Mouse (Mus musculus) layer of hippocampus, postnatal 10 days (tissue): ENCODE data around the gene Morn3. TPM values are rescaled to one million over a fixed set of nuclear protein-coding genes. Genes with fewer than 3 reads are reported as not detected.

Experiments
- DNase-seq, 2 experiments: peaks; one replicate each; pipeline ENCODE4 v3.0.0; 2021; ENCODE audit warnings: low spot score in 2 of 2
- total RNA-seq, 2 experiments: library from RNA; stranded (reverse); gene quantifications; 2 replicates each; pipeline ENCODE4 v1.2.3; 2021

The Morn3 gene
- total RNA-seq, 2 experiments from 2014 or later: 0.51 to 0.85 TPM

DNA sequence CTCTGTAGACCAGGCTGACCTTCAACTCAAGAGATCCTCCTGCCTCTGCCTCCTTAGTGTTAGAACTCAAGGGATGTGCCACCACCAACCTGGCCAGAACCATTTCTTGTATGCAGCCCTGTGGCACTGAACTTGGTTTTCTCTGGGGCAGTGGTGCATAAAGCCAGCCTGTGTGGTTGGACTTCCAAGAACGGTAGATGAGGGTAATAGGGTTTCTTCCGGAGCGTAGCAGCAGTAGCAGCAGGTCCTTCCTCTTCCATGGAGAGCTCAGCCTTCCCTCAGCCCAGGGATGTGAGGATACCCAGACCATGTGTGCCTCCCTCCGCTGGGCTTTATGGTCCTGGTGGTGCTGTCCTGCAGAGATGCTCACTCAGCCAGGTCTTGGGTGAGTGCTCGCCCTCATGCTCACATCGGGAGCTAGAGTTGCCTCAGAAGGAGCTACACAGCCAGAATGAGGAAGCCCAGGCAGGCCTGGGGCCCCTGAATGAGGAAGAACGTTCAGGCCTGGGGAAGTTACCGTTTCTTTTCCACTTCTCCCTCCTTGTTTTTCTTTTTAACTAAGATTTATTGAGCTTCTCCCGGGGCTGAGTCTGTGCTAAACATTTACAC, 21.7 kb downstream of the Morn3 start:
- no peak for DNase-seq

GRCm38 (mm10) chr5:123024312-123024711, 22.5 kb downstream of the Morn3 start:
- no peak for DNase-seq

DNA sequence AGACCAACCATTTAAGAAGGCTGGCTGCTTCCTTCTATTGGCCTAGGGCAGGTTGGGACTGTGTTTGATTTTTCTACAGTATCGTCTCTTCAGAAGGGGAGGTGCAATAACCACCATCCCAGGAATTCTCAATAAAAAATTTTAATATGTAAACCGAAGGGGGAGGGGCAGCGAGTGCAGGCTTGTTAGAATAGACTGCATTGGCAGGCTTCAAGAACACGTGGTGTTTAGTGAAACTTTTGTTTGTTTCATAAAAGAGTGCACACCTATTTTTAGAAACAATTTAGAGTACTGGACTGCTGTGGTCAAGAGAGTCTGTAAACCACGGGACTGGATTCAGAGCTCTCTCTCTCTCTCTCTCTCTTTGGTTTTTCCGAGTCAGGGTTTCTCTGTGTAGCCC, 23.8 kb downstream of the Morn3 start:
- DNase-seq: no peak

- DNase-seq: no peak
Measured at GRCm38 (mm10) chr5:123021438-123021837, 25.4 kb downstream of the Morn3 start.

GRCm38 (mm10) chr5:123020426-123020825, 26.4 kb downstream of the Morn3 start:
- DNase-seq: no peak

DNA sequence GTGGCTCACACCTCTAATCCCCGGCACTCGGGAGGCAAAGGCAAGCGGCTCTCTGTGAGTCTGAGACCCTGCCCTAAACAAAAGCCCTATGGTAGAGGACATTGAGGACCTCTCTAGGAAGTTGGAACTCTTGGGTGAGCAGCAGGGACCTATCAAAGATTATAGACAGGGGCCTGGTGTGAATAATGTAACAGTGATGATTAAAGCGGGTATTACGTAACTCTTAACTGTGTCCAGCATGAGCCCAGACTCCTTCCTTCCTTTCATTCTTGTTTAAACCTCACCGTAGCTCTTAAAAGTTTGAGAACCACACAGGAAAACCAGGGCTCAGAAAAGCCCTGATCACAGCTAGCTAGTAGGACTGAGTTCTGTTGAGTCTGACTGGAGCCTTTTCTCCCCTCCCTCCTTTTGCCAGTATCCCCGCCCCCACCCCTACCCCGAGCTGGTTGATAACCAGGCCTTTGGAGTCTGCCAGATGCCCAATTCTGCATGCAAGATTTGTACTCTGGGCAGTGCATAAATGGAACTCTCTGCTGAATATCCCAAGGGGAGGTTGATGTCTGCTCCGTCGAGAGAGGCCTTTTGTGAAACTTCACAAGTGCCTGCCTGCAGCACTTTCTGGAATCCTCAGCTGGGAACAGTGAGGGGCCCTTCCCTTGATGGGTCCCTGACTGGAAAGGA, 27.3 kb downstream of the Morn3 start:
- DNase-seq: no peak

GRCm38 (mm10) chr5:123017504-123017903, 29.3 kb downstream of the Morn3 start:
- no peak for DNase-seq

DNA sequence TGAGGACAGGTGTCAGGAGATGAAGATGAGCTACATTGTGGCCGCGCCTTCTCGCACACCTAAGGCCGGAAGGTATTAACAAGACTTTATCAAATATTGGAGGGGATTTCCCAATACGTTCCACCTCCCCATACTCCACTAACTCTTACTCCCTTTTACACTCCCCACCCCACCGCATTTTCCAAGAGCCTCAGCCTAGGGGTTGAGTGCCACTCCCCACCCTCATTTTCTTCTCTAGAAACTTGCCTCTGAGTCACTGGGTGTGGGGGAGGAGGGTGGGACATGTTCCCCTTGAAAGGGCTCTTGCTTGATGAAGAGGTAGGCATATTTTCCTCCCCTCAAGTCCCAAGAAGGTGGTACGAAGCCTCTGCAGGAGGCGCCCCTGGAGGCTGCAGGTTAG, 30.9 kb downstream of the Morn3 start:
- DNase-seq: no peak

GRCm38 (mm10) chr5:123014753-123015701, 31.8 kb downstream of the Morn3 start, which contains the start of gene Orai1:
Orai1 (plus strand) TSS chr5:123015074.
- peak; percentile 95 to 98 for DNase-seq

GRCm38 (mm10) chr5:123013599-123014315, 33.1 kb downstream of the Morn3 start:
- DNase-seq: peak; percentile 72 to 83

DNA sequence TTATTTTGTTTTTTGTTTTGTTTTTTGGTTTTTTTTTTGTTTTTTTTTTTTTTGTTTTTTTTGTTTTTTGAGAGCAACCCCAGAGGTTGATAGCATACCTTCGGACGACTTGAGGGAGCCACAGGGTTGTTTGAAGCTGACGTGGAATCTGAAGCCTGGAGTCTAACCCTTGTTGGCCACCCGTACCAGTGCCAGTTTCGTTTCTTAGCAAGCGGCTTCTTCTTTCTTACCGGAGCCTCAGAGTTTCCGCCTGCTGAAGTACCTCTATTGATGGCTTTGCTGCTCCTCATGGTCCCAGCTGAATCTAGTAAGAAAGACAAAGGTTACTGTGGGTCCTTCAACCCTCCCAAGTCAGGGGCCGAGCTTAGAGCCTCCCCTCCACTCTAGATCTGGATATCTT, 35.1 kb downstream of the Morn3 start:
- DNase-seq: no peak

- DNase-seq: no peak
Measured at GRCm38 (mm10) chr5:123010806-123011205, 36.0 kb downstream of the Morn3 start.

GRCm38 (mm10) chr5:123009873-123010272, 36.9 kb downstream of the Morn3 start:
- peak in 1 of 2 experiments; percentile 39 for DNase-seq

- no peak for DNase-seq
Measured at GRCm38 (mm10) chr5:123008877-123009493, 37.8 kb downstream of the Morn3 start.

- peak in 1 of 2 experiments; percentile 51 for DNase-seq
Measured at GRCm38 (mm10) chr5:123005716-123006592, 40.9 kb downstream of the Morn3 start.

DNA sequence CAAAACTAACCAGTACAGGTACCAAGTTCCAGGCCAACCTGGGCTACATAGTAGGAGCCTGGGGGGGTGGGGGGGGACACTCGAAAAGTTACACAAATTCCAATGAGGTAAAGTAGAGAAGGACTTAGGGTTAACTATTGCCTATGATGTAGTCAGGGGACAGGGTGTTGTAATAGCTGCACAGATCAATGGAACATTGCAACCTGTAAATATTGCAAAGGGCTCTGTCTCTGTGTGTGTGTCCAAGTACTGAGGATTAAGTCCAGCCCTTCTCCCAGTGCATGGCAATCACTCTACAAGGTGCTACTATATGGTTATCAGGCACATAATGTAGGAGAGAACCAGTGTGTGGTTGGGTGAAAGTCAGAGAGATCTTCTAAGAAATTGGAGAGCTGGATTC, 45.9 kb downstream of the Morn3 start:
- no peak for DNase-seq

DNA sequence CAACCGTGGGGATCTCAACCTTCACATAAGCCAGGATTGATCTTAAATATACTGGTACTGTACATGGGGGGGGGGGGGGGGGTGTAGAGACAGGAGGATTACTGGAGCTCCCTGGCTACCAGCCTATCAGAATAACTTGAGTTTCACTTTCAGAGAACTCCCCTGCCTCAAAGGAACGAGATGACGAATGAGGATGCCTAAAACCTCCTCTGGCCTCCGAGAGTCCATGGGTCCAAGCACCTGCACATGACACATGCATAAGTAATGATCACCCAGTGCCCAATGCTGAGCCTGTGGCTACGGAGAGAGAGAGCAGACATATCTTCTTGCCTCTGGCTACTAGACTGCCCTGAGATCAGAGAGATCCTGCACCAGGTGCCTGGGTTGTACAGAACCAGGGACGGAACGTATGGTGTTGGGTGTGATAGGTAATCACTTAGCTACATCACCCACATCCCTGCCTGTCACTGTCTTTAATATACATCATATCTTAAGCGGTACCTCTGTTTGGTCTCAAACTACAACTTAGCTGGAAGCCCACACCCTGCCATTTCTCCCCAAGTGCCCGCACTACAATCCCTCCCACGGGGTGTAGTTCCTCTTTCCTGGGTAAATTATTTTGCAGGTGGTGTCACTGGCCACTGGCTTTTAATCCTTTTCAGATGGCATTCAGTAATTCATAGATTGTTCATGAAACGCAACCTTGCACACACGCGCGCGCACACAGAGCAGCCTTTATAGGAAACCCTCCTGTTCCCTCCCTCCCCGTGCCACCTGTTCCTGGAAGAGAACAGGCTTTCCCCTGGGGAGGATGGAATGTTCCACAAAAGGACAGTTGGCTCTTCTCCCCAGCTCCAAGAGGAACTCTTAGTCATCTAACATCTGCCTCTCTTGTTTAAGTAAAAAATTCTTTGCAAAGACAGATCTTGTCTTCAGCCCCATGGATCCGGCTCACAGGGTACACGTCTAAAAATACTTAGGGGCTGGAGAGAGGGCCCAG, 49.3 kb downstream of the Morn3 start:
- no peak for DNase-seq

- DNase-seq: no peak
Measured at GRCm38 (mm10) chr5:122994910-122995309, 51.9 kb downstream of the Morn3 start.
